Mouse (Mus musculus): ENCODE measurements at regions not wholly inside any gene's neighbourhood (a gene's known extent, or its start where the extent isn't known, plus 50 kb on each side); places are given as distances from the start of the nearest gene placed in this dataset.

DNA sequence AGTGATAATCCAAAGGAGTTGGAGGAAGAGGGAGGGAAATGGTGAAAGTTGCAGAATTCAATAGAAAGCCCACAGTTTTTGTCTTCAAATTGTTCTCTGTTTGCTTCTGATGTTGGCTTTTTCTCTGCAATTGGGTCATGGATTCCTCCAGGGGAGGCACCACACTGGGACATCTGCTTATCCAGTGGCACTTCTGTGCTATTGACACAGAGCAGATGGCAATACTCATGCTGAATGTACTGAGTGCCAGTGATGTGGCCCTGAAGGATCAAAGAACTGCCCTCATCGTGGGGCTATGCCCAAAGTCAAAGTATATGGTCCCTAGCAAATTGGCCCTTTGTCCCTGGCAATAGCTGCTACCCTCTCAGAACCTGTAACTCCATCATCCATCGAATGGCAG, 918.9 kb upstream of the Fam160b2 start:
- ATAC-seq (ENCODE audit: insufficient number of reproducible peaks, insufficient read depth, low FRiP score, low read depth), result no peak
- WGBS, result 63% methylated on average over 2 of the region's 2 CpGs
- H3K4me2 ChIP-seq (replicated peaks; ENCODE audit: low read depth, low read length), result no peak overlapping the region

DNA sequence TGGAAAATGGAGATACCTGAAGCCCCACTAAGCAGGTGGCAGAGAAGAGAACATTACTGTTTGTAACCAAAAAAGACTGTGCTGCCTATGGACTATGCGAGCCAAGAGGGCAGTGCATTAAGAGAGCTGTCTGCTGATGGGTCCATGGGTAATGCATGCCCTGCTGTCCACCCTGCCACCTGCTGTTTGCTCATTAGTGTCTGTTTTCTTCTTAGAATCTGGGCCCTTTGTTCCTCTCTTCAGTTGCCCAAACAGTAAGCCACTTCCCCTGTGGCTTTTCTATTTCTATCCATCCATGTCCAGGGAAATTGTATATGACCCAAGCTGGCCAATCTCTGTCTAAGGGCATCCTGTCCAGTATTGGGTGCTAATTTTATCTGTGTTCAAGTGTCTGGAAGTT, 901.2 kb upstream of the Fam160b2 start:
- H3K27me3 ChIP-seq (ENCODE audit: control insufficient read depth, insufficient read depth, low read length), result no peaks in the 10 kb centered on the region
- no peak overlapping the region for H3K27ac ChIP-seq (ENCODE audit: low read length)
- 76% methylated on average over 1 of the region's 1 CpGs for WGBS
- no peaks in the 10 kb centered on the region for H3K4me1 ChIP-seq (ENCODE audit: control insufficient read depth, insufficient read depth, low read length)
- H3K4me3 ChIP-seq (ENCODE audit: low read depth, low read length), result no peak overlapping the region
- ATAC-seq (ENCODE audit: insufficient number of reproducible peaks, insufficient read depth, low FRiP score, low read depth), result no peak
- H3K9ac ChIP-seq (replicated peaks; ENCODE audit: low read depth, low read length), result no peak overlapping the region
- H3K36me3 ChIP-seq (ENCODE audit: control insufficient read depth, insufficient read depth, low read length), result no peaks in the 10 kb centered on the region
- no peaks in the 10 kb centered on the region for H3K9me3 ChIP-seq (ENCODE audit: control insufficient read depth, low read depth, low read length)
- no peak overlapping the region for H3K4me2 ChIP-seq (replicated peaks; ENCODE audit: low read depth, low read length)

More for the DNA sequence above, 918.9 kb upstream of the Fam160b2 start:
- Histone ChIP-seq H3K27me3 (ENCODE audit: control insufficient read depth, insufficient read depth, low read length) (no peaks in the 10 kb centered on the region), H3K9ac (replicated peaks; ENCODE audit: low read depth, low read length) (no peak overlapping the region), H3K27ac (ENCODE audit: low read length) (no peak overlapping the region), H3K4me1 (ENCODE audit: control insufficient read depth, insufficient read depth, low read length) (no peaks in the 10 kb centered on the region), H3K9me3 (ENCODE audit: control insufficient read depth, low read depth, low read length) (no peaks in the 10 kb centered on the region), H3K4me3 (ENCODE audit: low read depth, low read length) (no peak overlapping the region), H3K36me3 (ENCODE audit: control insufficient read depth, insufficient read depth, low read length) (no peaks in the 10 kb centered on the region)

DNA sequence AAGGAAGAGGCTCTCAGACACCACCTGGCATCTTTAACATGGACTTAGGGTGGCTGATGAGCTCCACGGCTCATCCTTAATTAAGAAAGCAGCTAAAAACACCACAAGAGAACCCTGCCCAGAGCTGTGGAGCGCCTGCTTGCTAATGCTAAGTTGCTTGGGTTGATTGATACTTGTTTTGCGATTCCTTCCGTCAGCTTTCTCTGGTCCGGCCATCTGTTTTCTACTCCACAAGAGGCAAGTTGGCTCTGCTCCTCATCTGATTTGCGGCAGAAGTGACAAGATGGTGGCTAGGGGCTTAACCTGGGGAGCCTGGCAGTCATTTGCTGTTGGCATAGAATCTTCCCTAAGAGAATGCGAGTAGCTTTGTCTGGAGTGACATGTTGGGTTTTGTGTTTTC, 891.6 kb upstream of the Fam160b2 start:
- no peak overlapping the region for H3K27ac ChIP-seq (ENCODE audit: low read length)
- H3K4me3 ChIP-seq (ENCODE audit: low read depth, low read length), result no peak overlapping the region
- H3K27me3 ChIP-seq (ENCODE audit: control insufficient read depth, insufficient read depth, low read length), result no peaks in the 10 kb centered on the region
- H3K36me3 ChIP-seq (ENCODE audit: control insufficient read depth, insufficient read depth, low read length), result no peaks in the 10 kb centered on the region
- no peaks in the 10 kb centered on the region for H3K9me3 ChIP-seq (ENCODE audit: control insufficient read depth, low read depth, low read length)
- H3K9ac ChIP-seq (replicated peaks; ENCODE audit: low read depth, low read length), result no peak overlapping the region
- no peaks in the 10 kb centered on the region for H3K4me1 ChIP-seq (ENCODE audit: control insufficient read depth, insufficient read depth, low read length)
- no peak overlapping the region for H3K4me2 ChIP-seq (replicated peaks; ENCODE audit: low read depth, low read length)
- ATAC-seq (ENCODE audit: insufficient number of reproducible peaks, insufficient read depth, low FRiP score, low read depth), result no peak
- WGBS, result 61% methylated on average over 7 of the region's 7 CpGs

DNA sequence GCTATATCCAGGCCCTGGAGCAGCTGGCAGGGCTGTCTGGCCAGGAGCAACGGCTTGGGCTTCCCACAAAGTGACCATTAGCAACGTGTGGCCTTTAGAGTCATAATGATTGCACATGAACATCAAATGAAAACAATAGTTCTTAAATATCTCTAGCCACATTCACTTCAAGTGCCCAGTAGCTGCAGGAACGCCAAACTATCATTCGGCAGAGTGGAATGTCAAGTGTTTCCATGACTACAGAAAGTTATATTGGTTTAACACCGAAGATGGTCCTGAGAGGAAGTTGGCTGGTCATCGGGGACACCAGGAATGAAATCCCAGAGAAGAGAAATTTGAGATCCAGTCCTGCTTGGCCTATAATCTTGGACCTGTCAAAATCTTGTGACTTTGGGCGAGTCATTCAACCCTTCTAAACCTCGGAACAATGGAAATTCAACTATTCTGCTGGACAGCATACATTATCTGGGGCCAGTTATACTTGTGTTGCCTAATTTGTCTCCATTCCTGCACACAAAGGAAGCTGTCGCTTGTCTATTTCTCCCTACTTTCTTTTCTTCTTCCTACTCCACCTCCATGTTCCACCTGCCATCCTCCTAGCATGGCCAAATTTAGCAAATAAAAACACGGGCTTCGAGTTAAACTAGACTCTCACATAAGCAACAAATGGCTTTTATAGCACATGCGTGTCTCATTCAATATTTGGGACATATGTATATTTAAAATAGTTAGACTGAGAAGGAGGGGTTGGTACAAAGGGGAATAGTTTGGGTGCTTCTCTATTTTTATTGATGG, 886.7 kb upstream of the Fam160b2 start:
- Histone ChIP-seq H3K36me3 (ENCODE audit: control insufficient read depth, insufficient read depth, low read length) (no peaks in the 10 kb centered on the region), H3K27me3 (ENCODE audit: control insufficient read depth, insufficient read depth, low read length) (no peaks in the 10 kb centered on the region), H3K9me3 (ENCODE audit: control insufficient read depth, low read depth, low read length) (no peaks in the 10 kb centered on the region), H3K4me2 (replicated peaks; ENCODE audit: low read depth, low read length) (no peak overlapping the region), H3K27ac (ENCODE audit: low read length) (no peak overlapping the region), H3K4me3 (ENCODE audit: low read depth, low read length) (no peak overlapping the region), H3K9ac (replicated peaks; ENCODE audit: low read depth, low read length) (no peak overlapping the region), H3K4me1 (ENCODE audit: control insufficient read depth, insufficient read depth, low read length) (no peaks in the 10 kb centered on the region)
- ATAC-seq (ENCODE audit: insufficient number of reproducible peaks, insufficient read depth, low FRiP score, low read depth), result no peak
- 83% methylated on average over 12 of the region's 12 CpGs for WGBS

DNA sequence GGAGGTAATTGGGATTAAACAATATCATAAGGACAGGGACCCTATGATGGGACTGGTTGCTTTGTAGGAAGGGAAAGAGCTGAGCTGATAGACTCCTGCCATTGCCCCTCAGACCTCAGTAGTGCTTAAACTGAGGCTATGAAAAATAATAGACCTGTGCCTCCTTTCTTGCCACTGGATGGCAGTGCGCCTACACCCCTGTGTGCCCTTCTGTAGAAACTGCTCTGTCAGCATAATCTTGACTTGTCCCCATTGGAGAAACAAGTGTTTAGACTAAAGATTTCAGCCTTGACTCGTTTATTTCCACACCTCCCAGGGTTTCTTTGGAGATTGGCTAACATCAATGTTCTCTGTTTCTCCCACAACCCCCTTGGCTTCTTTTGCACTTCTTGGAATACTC, 876.0 kb upstream of the Fam160b2 start:
- Histone ChIP-seq H3K27ac (ENCODE audit: low read length) (no peak overlapping the region), H3K27me3 (ENCODE audit: control insufficient read depth, insufficient read depth, low read length) (no peaks in the 10 kb centered on the region), H3K4me2 (replicated peaks; ENCODE audit: low read depth, low read length) (no peak overlapping the region), H3K36me3 (ENCODE audit: control insufficient read depth, insufficient read depth, low read length) (no peaks in the 10 kb centered on the region), H3K4me1 (ENCODE audit: control insufficient read depth, insufficient read depth, low read length) (no peaks in the 10 kb centered on the region), H3K4me3 (ENCODE audit: low read depth, low read length) (no peak overlapping the region), H3K9ac (replicated peaks; ENCODE audit: low read depth, low read length) (no peak overlapping the region), H3K9me3 (ENCODE audit: control insufficient read depth, low read depth, low read length) (no peaks in the 10 kb centered on the region)
- 50% methylated on average over 2 of the region's 2 CpGs for WGBS
- ATAC-seq (ENCODE audit: insufficient number of reproducible peaks, insufficient read depth, low FRiP score, low read depth), result no peak

DNA sequence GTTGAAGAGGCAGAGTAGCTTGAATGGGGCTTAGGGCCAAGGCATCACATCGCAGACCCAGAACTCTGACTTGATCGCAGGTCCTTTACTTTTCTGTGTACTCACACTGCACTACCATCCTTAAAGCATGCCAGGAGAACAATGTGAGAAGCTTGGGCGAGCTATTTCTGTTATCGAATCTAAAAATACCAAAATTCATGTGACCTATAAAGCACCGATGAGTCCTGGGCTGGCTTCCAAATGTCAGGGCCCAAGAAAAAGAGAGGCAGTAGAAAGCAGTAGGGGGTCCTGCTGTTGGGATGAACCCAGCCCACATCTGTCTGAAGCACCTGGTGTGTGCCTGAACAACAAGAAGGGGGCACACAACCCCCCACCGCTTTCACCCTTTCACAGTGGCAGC, 874.3 kb upstream of the Fam160b2 start:
- Histone ChIP-seq H3K4me1 (ENCODE audit: control insufficient read depth, insufficient read depth, low read length) (no peaks in the 10 kb centered on the region), H3K27ac (ENCODE audit: low read length) (no peak overlapping the region), H3K4me2 (replicated peaks; ENCODE audit: low read depth, low read length) (no peak overlapping the region), H3K9ac (replicated peaks; ENCODE audit: low read depth, low read length) (no peak overlapping the region), H3K36me3 (ENCODE audit: control insufficient read depth, insufficient read depth, low read length) (no peaks in the 10 kb centered on the region), H3K9me3 (ENCODE audit: control insufficient read depth, low read depth, low read length) (no peaks in the 10 kb centered on the region), H3K27me3 (ENCODE audit: control insufficient read depth, insufficient read depth, low read length) (no peaks in the 10 kb centered on the region), H3K4me3 (ENCODE audit: low read depth, low read length) (no peak overlapping the region)
- WGBS, result 90% methylated on average over 6 of the region's 6 CpGs
- no peak for ATAC-seq (ENCODE audit: insufficient number of reproducible peaks, insufficient read depth, low FRiP score, low read depth)

DNA sequence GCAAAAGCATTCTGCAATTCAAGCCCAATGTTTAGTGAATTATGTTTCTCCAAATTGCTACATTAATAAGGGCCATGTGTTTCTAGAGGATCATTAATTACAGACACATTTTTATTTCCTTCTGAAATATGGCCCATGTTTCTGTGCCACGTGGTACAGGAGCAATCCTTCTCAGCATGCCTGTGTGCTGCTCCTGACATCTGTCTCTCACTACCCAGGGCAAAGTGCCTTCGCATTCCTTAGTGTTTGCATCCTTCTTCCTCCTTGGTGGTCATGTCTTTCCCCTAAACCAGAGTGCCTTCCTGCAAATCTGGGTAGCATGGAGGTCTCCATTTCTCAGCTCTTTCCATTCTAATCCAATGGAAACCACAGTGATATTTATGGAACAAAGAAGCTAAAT, 832.7 kb upstream of the Fam160b2 start:
- WGBS, result 54% methylated on average over 2 of the region's 2 CpGs

More for the DNA sequence above, 832.7 kb upstream of the Fam160b2 start:
- no peak overlapping the region for H3K4me2 ChIP-seq (replicated peaks; ENCODE audit: low read depth, low read length)
- no peak overlapping the region for H3K4me3 ChIP-seq (ENCODE audit: low read depth, low read length)
- no peak for ATAC-seq (ENCODE audit: insufficient number of reproducible peaks, insufficient read depth, low FRiP score, low read depth)
- H3K27ac ChIP-seq (ENCODE audit: low read length), result no peak overlapping the region
- no peaks in the 10 kb centered on the region for H3K36me3 ChIP-seq (ENCODE audit: control insufficient read depth, insufficient read depth, low read length)
- no peaks in the 10 kb centered on the region for H3K4me1 ChIP-seq (ENCODE audit: control insufficient read depth, insufficient read depth, low read length)
- H3K9ac ChIP-seq (replicated peaks; ENCODE audit: low read depth, low read length), result no peak overlapping the region
- no peaks in the 10 kb centered on the region for H3K27me3 ChIP-seq (ENCODE audit: control insufficient read depth, insufficient read depth, low read length)
- no peaks in the 10 kb centered on the region for H3K9me3 ChIP-seq (ENCODE audit: control insufficient read depth, low read depth, low read length)

Measured in stomach, embryonic 14.5 days (tissue).